Mouse (Mus musculus): ENCODE measurements at regions not wholly inside any gene's neighbourhood (a gene's known extent, or its start where the extent isn't known, plus 50 kb on each side); places are given as distances from the start of the nearest gene placed in this dataset.

- no peak for DNase-seq (ENCODE audit: low spot score in 2 of 2)
These were observed 509.8 kb downstream of the Flrt2 start for GRCm38 (mm10) chr12:96201855-96202254.

GRCm38 (mm10) chr12:96226446-96226845, 534.4 kb downstream of the Flrt2 start:
- DNase-seq (ENCODE audit: low spot score in 2 of 2) = no peak

GRCm38 (mm10) chr12:96228714-96229113, 536.7 kb downstream of the Flrt2 start:
- no peak for DNase-seq (ENCODE audit: low spot score in 2 of 2)

GRCm38 (mm10) chr12:96235510-96235909, 543.5 kb downstream of the Flrt2 start:
- no peak for DNase-seq (ENCODE audit: low spot score in 2 of 2)

- DNase-seq (ENCODE audit: low spot score in 2 of 2) = no peak
These were observed 544.0 kb downstream of the Flrt2 start for GRCm38 (mm10) chr12:96235996-96236525.

- DNase-seq (ENCODE audit: low spot score in 2 of 2) = no peak
These were observed 547.6 kb downstream of the Flrt2 start for GRCm38 (mm10) chr12:96239642-96240041.

- DNase-seq (ENCODE audit: low spot score in 2 of 2) = no peak
These were observed 570.0 kb downstream of the Flrt2 start for GRCm38 (mm10) chr12:96261978-96262377.

- DNase-seq (ENCODE audit: low spot score in 2 of 2) = no peak
These were observed 583.9 kb downstream of the Flrt2 start for GRCm38 (mm10) chr12:96275894-96276293.

- peak in 1 of 2 experiments; percentile 32 for DNase-seq (ENCODE audit: low spot score in 2 of 2)
These were observed 619.1 kb downstream of the Flrt2 start for GRCm38 (mm10) chr12:96311137-96311536.

GRCm38 (mm10) chr12:96323061-96323786, 631.2 kb downstream of the Flrt2 start:
- no peak for DNase-seq (ENCODE audit: low spot score in 2 of 2)

- DNase-seq (ENCODE audit: low spot score in 2 of 2) = no peak
These were observed 659.1 kb downstream of the Flrt2 start for GRCm38 (mm10) chr12:96351143-96351542.

GRCm38 (mm10) chr12:96378924-96379323, 686.9 kb downstream of the Flrt2 start:
- DNase-seq (ENCODE audit: low spot score in 2 of 2) = no peak

GRCm38 (mm10) chr12:96419104-96419503, 727.1 kb downstream of the Flrt2 start:
- no peak for DNase-seq (ENCODE audit: low spot score in 2 of 2)

- no peak for DNase-seq (ENCODE audit: low spot score in 2 of 2)
These were observed 727.5 kb downstream of the Flrt2 start for GRCm38 (mm10) chr12:96419567-96419966.

- no peak for DNase-seq (ENCODE audit: low spot score in 2 of 2)
These were observed 735.6 kb downstream of the Flrt2 start for GRCm38 (mm10) chr12:96427589-96427988.

- no peak for DNase-seq (ENCODE audit: low spot score in 2 of 2)
These were observed 750.5 kb downstream of the Flrt2 start for GRCm38 (mm10) chr12:96442546-96442945.

GRCm38 (mm10) chr12:96453374-96453773, 761.3 kb downstream of the Flrt2 start:
- DNase-seq (ENCODE audit: low spot score in 2 of 2) = no peak

- DNase-seq (ENCODE audit: low spot score in 2 of 2) = no peak
These were observed 784.3 kb downstream of the Flrt2 start for GRCm38 (mm10) chr12:96476344-96476743.

- DNase-seq (ENCODE audit: low spot score in 2 of 2) = no peak
These were observed 796.5 kb downstream of the Flrt2 start for GRCm38 (mm10) chr12:96488448-96488960.

GRCm38 (mm10) chr12:96509658-96510057, 817.6 kb downstream of the Flrt2 start:
- DNase-seq (ENCODE audit: low spot score in 2 of 2) = no peak

- no peak for DNase-seq (ENCODE audit: low spot score in 2 of 2)
These were observed 866.8 kb downstream of the Flrt2 start for GRCm38 (mm10) chr12:96558824-96559223.

GRCm38 (mm10) chr12:96594845-96595244, 902.8 kb downstream of the Flrt2 start:
- DNase-seq (ENCODE audit: low spot score in 2 of 2) = no peak

GRCm38 (mm10) chr12:96615134-96615533, 923.1 kb downstream of the Flrt2 start:
- no peak for DNase-seq (ENCODE audit: low spot score in 2 of 2)

Measured in spleen, postnatal 10 days (tissue).